Mouse (Mus musculus): ENCODE results near the gene Myof. TPM values are rescaled to one million over a fixed set of nuclear protein-coding genes. Genes with fewer than 3 reads are reported as not detected.

The Myof gene
- polyA plus RNA-seq, 1 experiment from 2014 or later = 5.5 TPM

Other genes with a start within 250 kb of the Myof start
- gene Cep55, start 11.4 kb upstream of the Myof start, polyA plus RNA-seq (2015; fragmentation: Nextera tagmentation; extraction: Ambion mirVana) = 28.5 and 33.5 TPM in 2 replicates
- gene Ffar4, start 53.5 kb upstream of the Myof start, polyA plus RNA-seq (2015; fragmentation: Nextera tagmentation; extraction: Ambion mirVana) = 0.35 and 0.49 TPM in 2 replicates
- 4.3 and 4.5 TPM in 2 replicates for gene Rbp4, start 81.7 kb upstream of the Myof start, polyA plus RNA-seq (2015; fragmentation: Nextera tagmentation; extraction: Ambion mirVana)
- gene Pde6c, start 89.2 kb upstream of the Myof start, polyA plus RNA-seq (2015; fragmentation: Nextera tagmentation; extraction: Ambion mirVana) = not detected in 2 replicates
- gene Fra10ac1, start 180.6 kb upstream of the Myof start, polyA plus RNA-seq (2015; fragmentation: Nextera tagmentation; extraction: Ambion mirVana) = 26.3 and 29.2 TPM in 2 replicates
- 0.17 and 0.25 TPM in 2 replicates for gene Lgi1, start 221.0 kb upstream of the Myof start, polyA plus RNA-seq (2015; fragmentation: Nextera tagmentation; extraction: Ambion mirVana)

Data from heart, embryonic 16.5 days (tissue).